Mouse (Mus musculus) forebrain, postnatal 0 days (tissue): ENCODE data around the gene Btg2. TPM values are rescaled to one million over a fixed set of nuclear protein-coding genes. Genes with fewer than 3 reads are reported as not detected.

Source experiments
- ATAC-seq: fragments of 200-750 bp; cut with Nextera tagmentation; 2 replicates; pipeline ENCODE4 v1.8.0; 2017; ENCODE audit warnings: mild to moderate bottlenecking, moderate library complexity
- DNase-seq: peaks from one replicate; pipeline ENCODE4 v3.0.0-alpha.2; 2015
- H3K27ac ChIP-seq: fragments of 300-500 bp; sonication (generic); 2 replicates; pipeline ENCODE4 v1.5.1; 2014; ENCODE audit warnings: low read depth, mild to moderate bottlenecking, antibody characterized with exemption, low read length, moderate library complexity, mixed read lengths
- H3K27me3 ChIP-seq: fragments of 300-500 bp; sonication (generic); 2 replicates; pipeline ENCODE4 v1.6.1; 2014; ENCODE audit warnings: mild to moderate bottlenecking, low read length, mixed read lengths; ENCODE audit not compliant: insufficient read depth
- H3K36me3 ChIP-seq: fragments of 300-500 bp; sonication (generic); 2 replicates; pipeline ENCODE4 v1.6.1; 2014; ENCODE audit warnings: mild to moderate bottlenecking, moderate library complexity; ENCODE audit not compliant: insufficient read depth
- H3K4me1 ChIP-seq: fragments of 300-500 bp; sonication (generic); 2 replicates; pipeline ENCODE4 v1.6.1; 2014; ENCODE audit warnings: antibody characterized with exemption; ENCODE audit not compliant: insufficient read depth
- H3K4me2 ChIP-seq: fragments of 300-500 bp; sonication (generic); 2 replicates; pipeline ENCODE4 v1.6.1; 2014; ENCODE audit warnings: low read depth, mild to moderate bottlenecking, moderate library complexity
- H3K4me3 ChIP-seq: fragments of 300-500 bp; sonication (generic); 2 replicates; pipeline ENCODE4 v1.5.1; 2014; ENCODE audit warnings: low read depth, low read length, mixed read lengths
- H3K9ac ChIP-seq: fragments of 300-500 bp; sonication (generic); 2 replicates; pipeline ENCODE4 v1.6.1; 2014; ENCODE audit warnings: mild to moderate bottlenecking
- H3K9me3 ChIP-seq: fragments of 300-500 bp; sonication (generic); 2 replicates; pipeline ENCODE4 v1.6.1; 2016; ENCODE audit warnings: low read length
- CTCF ChIP-seq: sonication (generic); IDR thresholded peaks from 2 replicates; pipeline ENCODE4 v1.5.1; 2016; ENCODE audit warnings: antibody characterized with exemption, control low read depth, low read depth
- WGBS: fragments of 180-500 bp; shearing (Covaris S2); extraction: QIAGEN DNeasy Blood & Tissue Kit; methylation state at CpG from one replicate; pipeline ENCODE4 v1.1.7; 2014; 5-methylcytosine and 5-hydroxymethylcytosine counted together
- polyA plus RNA-seq: library from polyadenylated mRNA; unstranded; fragments of >200 nt; fragmentation: Nextera tagmentation; extraction: Ambion mirVana; gene quantifications from 2 replicates; pipeline ENCODE4 v1.2.1, GENCODE M21; 2015
- total RNA-seq: library from RNA; depleted of rRNA; stranded (reverse); fragments of >200 nt; gene quantifications from 2 replicates; pipeline ENCODE4 v1.2.3, GENCODE M21; 2014

Gene Btg2
- total and polyA plus RNA-seq, 2 experiments from 2014 or later, result 11.9 to 12.0 TPM

- peaks cover 16% of the 10 kb centered on the region for H3K4me1 ChIP-seq
- no peak for ATAC-seq
- H3K9ac ChIP-seq, result no peak overlapping the region
- H3K36me3 ChIP-seq, result no peaks in the 10 kb centered on the region
- H3K27me3 ChIP-seq, result no peaks in the 10 kb centered on the region
- TF ChIP-seq CTCF, result no peak
- DNase-seq, result no peak
- H3K4me2 ChIP-seq, result no peak overlapping the region
- H3K9me3 ChIP-seq, result no peaks in the 10 kb centered on the region
- H3K4me3 ChIP-seq, result no peak overlapping the region
- peak overlapping the region; percentile 76 for H3K27ac ChIP-seq
- 56% methylated on average over 13 of the region's 13 CpGs for WGBS
Measured at GRCm38 (mm10) chr1:134097956-134098725, 19.2 kb upstream of the Btg2 start.

- no peak for TF ChIP-seq CTCF
- Histone ChIP-seq H3K36me3 (no peaks in the 10 kb centered on the region), H3K4me3 (no peak overlapping the region), H3K27me3 (no peaks in the 10 kb centered on the region), H3K4me1 (peaks cover 21% of the 10 kb centered on the region), H3K9me3 (no peaks in the 10 kb centered on the region), H3K4me2 (no peak overlapping the region), H3K27ac (peak overlapping the region; percentile 74; the same call in 1 of the 2 replicates), H3K9ac (no peak overlapping the region)
- DNase-seq (no peak), ATAC-seq (no peak)
- 64% methylated on average over 7 of the region's 7 CpGs for WGBS
Measured at GRCm38 (mm10) chr1:134097080-134097855, 18.3 kb upstream of the Btg2 start.

GRCm38 (mm10) chr1:134096264-134096934 lies 17.5 kb upstream of the Btg2 start:
- Histone ChIP-seq H3K4me2 (no peak overlapping the region), H3K9me3 (no peaks in the 10 kb centered on the region), H3K27ac (peak overlapping the region; percentile 74), H3K4me1 (peaks cover 21% of the 10 kb centered on the region), H3K9ac (no peak overlapping the region), H3K4me3 (no peak overlapping the region), H3K27me3 (no peaks in the 10 kb centered on the region), H3K36me3 (no peaks in the 10 kb centered on the region)
- peak; percentile 74 for DNase-seq
- no peak for TF ChIP-seq CTCF
- 12% methylated on average over 14 of the region's 14 CpGs for WGBS
- ATAC-seq, result peak; percentile 70

- WGBS, result 55% methylated on average over 4 of the region's 4 CpGs
- no peak for TF ChIP-seq CTCF
- no peak for DNase-seq
- H3K4me2 ChIP-seq, result no peak overlapping the region
- no peak overlapping the region for H3K4me3 ChIP-seq
- ATAC-seq, result no peak
- H3K27ac ChIP-seq, result peak overlapping the region; percentile 74; the same call in 1 of the 2 replicates
- H3K36me3 ChIP-seq, result no peaks in the 10 kb centered on the region
- no peak overlapping the region for H3K9ac ChIP-seq
- no peaks in the 10 kb centered on the region for H3K9me3 ChIP-seq
- no peaks in the 10 kb centered on the region for H3K27me3 ChIP-seq
- peaks cover 21% of the 10 kb centered on the region for H3K4me1 ChIP-seq
Measured at GRCm38 (mm10) chr1:134095721-134096120, 16.8 kb upstream of the Btg2 start.

- H3K4me1 ChIP-seq, result peaks cover 21% of the 10 kb centered on the region
- ATAC-seq (no peak), DNase-seq (no peak)
Measured at GRCm38 (mm10) chr1:134095033-134095612, 16.2 kb upstream of the Btg2 start.

GRCm38 (mm10) chr1:134093771-134094526 lies 15.0 kb upstream of the Btg2 start:
- 57% methylated on average over 13 of the region's 13 CpGs for WGBS
- ATAC-seq, result no peak
- Histone ChIP-seq H3K9ac (no peak overlapping the region), H3K27me3 (no peaks in the 10 kb centered on the region), H3K4me1 (peaks cover 19% of the 10 kb centered on the region), H3K4me2 (peak overlapping the region; percentile 83), H3K36me3 (no peaks in the 10 kb centered on the region), H3K27ac (no peak overlapping the region), H3K9me3 (no peaks in the 10 kb centered on the region), H3K4me3 (no peak overlapping the region)
- no peak for TF ChIP-seq CTCF
- no peak for DNase-seq

More at GRCm38 (mm10) chr1:134095033-134095612, 16.2 kb upstream of the Btg2 start:
- 63% methylated on average over 7 of the region's 7 CpGs for WGBS
- Histone ChIP-seq H3K27me3 (no peaks in the 10 kb centered on the region), H3K27ac (no peak overlapping the region), H3K9me3 (no peaks in the 10 kb centered on the region), H3K36me3 (no peaks in the 10 kb centered on the region), H3K4me3 (no peak overlapping the region), H3K4me2 (no peak overlapping the region), H3K9ac (no peak overlapping the region)
- TF ChIP-seq CTCF, result 0 out of 2 replicates have a peak, but pooled peaks have one; percentile 7
